Mouse (Mus musculus) embryonic facial prominence, embryonic 15.5 days (tissue): ENCODE measurements around the gene Ercc4. TPM values are rescaled to one million over a fixed set of nuclear protein-coding genes. Genes with fewer than 3 reads are reported as not detected.
A peak's percentile ranks its signal among the peaks of the same experiment; 100 is the strongest.

Experiments used
- ATAC-seq: fragments of 200-750 bp; cut with Nextera tagmentation; 2 replicates; pipeline ENCODE4 v1.8.0; 2017; ENCODE audit warnings: low read depth, moderate TSS enrichment; ENCODE audit not compliant: insufficient number of reproducible peaks, low FRiP score, low TSS enrichment
- H3K27ac ChIP-seq: fragments of 300-500 bp; sonication (generic); replicated peaks from 2 replicates; pipeline ENCODE4 v1.5.1; 2015; ENCODE audit warnings: mild to moderate bottlenecking, inconsistent platforms
- H3K27me3 ChIP-seq: fragments of 300-500 bp; sonication (generic); 2 replicates; pipeline ENCODE4 v1.6.1; 2015; ENCODE audit warnings: inconsistent platforms
- H3K36me3 ChIP-seq: fragments of 300-500 bp; sonication (generic); 2 replicates; pipeline ENCODE4 v1.6.1; 2015; ENCODE audit warnings: mild to moderate bottlenecking, inconsistent platforms
- H3K4me1 ChIP-seq: fragments of 300-500 bp; sonication (generic); 2 replicates; pipeline ENCODE4 v1.6.1; 2015; ENCODE audit warnings: inconsistent platforms
- H3K4me2 ChIP-seq: fragments of 300-500 bp; sonication (generic); replicated peaks from 2 replicates; pipeline ENCODE4 v1.6.1; 2015; ENCODE audit warnings: mild to moderate bottlenecking, inconsistent platforms
- H3K4me3 ChIP-seq: fragments of 300-500 bp; sonication (generic); replicated peaks from 2 replicates; pipeline ENCODE4 v1.5.1; 2015; ENCODE audit warnings: mild to moderate bottlenecking, inconsistent platforms
- H3K9ac ChIP-seq: fragments of 300-500 bp; sonication (generic); 2 replicates; pipeline ENCODE4 v1.6.1; 2015; ENCODE audit warnings: inconsistent platforms
- H3K9me3 ChIP-seq: fragments of 300-500 bp; sonication (generic); replicated peaks from 2 replicates; pipeline ENCODE4 v1.6.1; 2016; ENCODE audit warnings: inconsistent platforms
- WGBS: fragments of 180-500 bp; shearing (Covaris S2); methylation state at CpG from one replicate; pipeline ENCODE4 v1.1.7; 2015; 5-methylcytosine and 5-hydroxymethylcytosine counted together
- polyA plus RNA-seq: library from polyadenylated mRNA; unstranded; fragments of >200 nt; fragmentation: Nextera tagmentation; extraction: Ambion mirVana; gene quantifications from 2 replicates; pipeline ENCODE4 v1.2.1, GENCODE M21; 2015

Ercc4 gene
- polyA plus RNA-seq, 1 experiment from 2014 or later: 13.2 TPM

GRCm38 (mm10) chr16:13147810-13148555 is 38.5 kb downstream of the Ercc4 start:
- no peak overlapping the region for H3K4me2 ChIP-seq
- H3K27me3 ChIP-seq: no peaks in the 10 kb centered on the region
- H3K4me1 ChIP-seq: 0 out of 2 replicates have a peak, but pooled peaks cover 8% of the 10 kb centered on the region
- H3K27ac ChIP-seq: no peak overlapping the region
- ATAC-seq: no peak
- H3K36me3 ChIP-seq: peaks cover 42% of the 10 kb centered on the region
- H3K9ac ChIP-seq: no peak overlapping the region
- no peaks in the 10 kb centered on the region for H3K9me3 ChIP-seq
- WGBS: 85% methylated on average over 19 of the region's 19 CpGs
- no peak overlapping the region for H3K4me3 ChIP-seq

- peaks cover 34% of the 10 kb centered on the region for H3K36me3 ChIP-seq
- H3K27me3 ChIP-seq: no peaks in the 10 kb centered on the region
- H3K27ac ChIP-seq: no peak overlapping the region
- 0 out of 2 replicates have a peak, but pooled peaks cover 8% of the 10 kb centered on the region for H3K4me1 ChIP-seq
- 90% methylated on average over 8 of the region's 8 CpGs for WGBS
- no peak overlapping the region for H3K4me3 ChIP-seq
- H3K9ac ChIP-seq: no peak overlapping the region
- no peak overlapping the region for H3K4me2 ChIP-seq
- H3K9me3 ChIP-seq: no peaks in the 10 kb centered on the region
- ATAC-seq: no peak
Measured at GRCm38 (mm10) chr16:13149950-13150349, 40.5 kb downstream of the Ercc4 start.

- no peaks in the 10 kb centered on the region for H3K9me3 ChIP-seq
- 72% methylated on average over 6 of the region's 6 CpGs for WGBS
- ATAC-seq: no peak
Measured at GRCm38 (mm10) chr16:13150790-13151189, 41.3 kb downstream of the Ercc4 start.

GRCm38 (mm10) chr16:13152475-13152874 is 43.0 kb downstream of the Ercc4 start:
- no peak overlapping the region for H3K27ac ChIP-seq

More at GRCm38 (mm10) chr16:13150790-13151189, 41.3 kb downstream of the Ercc4 start:
- no peak overlapping the region for H3K27ac ChIP-seq
- H3K4me1 ChIP-seq: 0 out of 2 replicates have a peak, but pooled peaks cover 8% of the 10 kb centered on the region
- no peak overlapping the region for H3K4me2 ChIP-seq
- no peak overlapping the region for H3K4me3 ChIP-seq
- H3K36me3 ChIP-seq: peaks cover 32% of the 10 kb centered on the region
- no peaks in the 10 kb centered on the region for H3K27me3 ChIP-seq
- no peak overlapping the region for H3K9ac ChIP-seq

GRCm38 (mm10) chr16:13153215-13153614 is 43.7 kb downstream of the Ercc4 start:
- no peaks in the 10 kb centered on the region for H3K9me3 ChIP-seq
- 0 out of 2 replicates have a peak, but pooled peaks cover 8% of the 10 kb centered on the region for H3K4me1 ChIP-seq
- no peak overlapping the region for H3K4me2 ChIP-seq
- WGBS: 95% methylated on average over 4 of the region's 4 CpGs
- H3K27ac ChIP-seq: no peak overlapping the region
- no peak overlapping the region for H3K9ac ChIP-seq
- H3K4me3 ChIP-seq: no peak overlapping the region
- no peak for ATAC-seq
- peaks cover 12% of the 10 kb centered on the region for H3K36me3 ChIP-seq
- H3K27me3 ChIP-seq: no peaks in the 10 kb centered on the region

More at GRCm38 (mm10) chr16:13152475-13152874, 43.0 kb downstream of the Ercc4 start:
- ATAC-seq: no peak
- H3K4me3 ChIP-seq: no peak overlapping the region
- H3K4me1 ChIP-seq: 0 out of 2 replicates have a peak, but pooled peaks cover 8% of the 10 kb centered on the region
- 77% methylated on average over 5 of the region's 5 CpGs for WGBS
- no peaks in the 10 kb centered on the region for H3K27me3 ChIP-seq
- no peak overlapping the region for H3K4me2 ChIP-seq
- H3K9me3 ChIP-seq: no peaks in the 10 kb centered on the region
- peaks cover 20% of the 10 kb centered on the region for H3K36me3 ChIP-seq
- H3K9ac ChIP-seq: no peak overlapping the region

- Histone ChIP-seq H3K36me3 (peaks cover 4% of the 10 kb centered on the region; the same call in 1 of the 2 replicates), H3K9me3 (no peaks in the 10 kb centered on the region), H3K9ac (no peak overlapping the region), H3K27ac (no peak overlapping the region), H3K4me2 (no peak overlapping the region), H3K4me3 (no peak overlapping the region), H3K27me3 (no peaks in the 10 kb centered on the region), H3K4me1 (peaks cover 10% of the 10 kb centered on the region; the same call in 1 of the 2 replicates)
- ATAC-seq: no peak
Measured at GRCm38 (mm10) chr16:13154352-13154751, 44.9 kb downstream of the Ercc4 start.

GRCm38 (mm10) chr16:13157314-13157713 is 47.8 kb downstream of the Ercc4 start:
- Histone ChIP-seq H3K4me1 (peaks cover 14% of the 10 kb centered on the region), H3K27ac (no peak overlapping the region), H3K4me2 (no peak overlapping the region), H3K9me3 (no peaks in the 10 kb centered on the region), H3K27me3 (no peaks in the 10 kb centered on the region), H3K4me3 (no peak overlapping the region), H3K36me3 (no peaks in the 10 kb centered on the region), H3K9ac (no peak overlapping the region)
- no peak for ATAC-seq
- 33% methylated on average over 6 of the region's 6 CpGs for WGBS

GRCm38 (mm10) chr16:13158153-13158670 is 48.7 kb downstream of the Ercc4 start:
- no peak for ATAC-seq
- WGBS: 66% methylated on average over 3 of the region's 3 CpGs
- no peaks in the 10 kb centered on the region for H3K36me3 ChIP-seq

GRCm38 (mm10) chr16:13158906-13159889 is 49.7 kb downstream of the Ercc4 start:
- H3K36me3 ChIP-seq: no peaks in the 10 kb centered on the region
- H3K4me1 ChIP-seq: peaks cover 14% of the 10 kb centered on the region
- no peak overlapping the region for H3K9ac ChIP-seq
- H3K27me3 ChIP-seq: no peaks in the 10 kb centered on the region
- H3K4me2 ChIP-seq: peak overlapping the region; percentile 56; the same call in 1 of the 2 replicates
- H3K27ac ChIP-seq: no peak overlapping the region
- 0 out of 2 replicates have a peak, but pooled peaks cover under 1% of the 10 kb centered on the region for H3K9me3 ChIP-seq
- no peak overlapping the region for H3K4me3 ChIP-seq
- WGBS: 40% methylated on average over 13 of the region's 13 CpGs
- ATAC-seq: no peak

More at GRCm38 (mm10) chr16:13158153-13158670, 48.7 kb downstream of the Ercc4 start:
- H3K4me1 ChIP-seq: peaks cover 14% of the 10 kb centered on the region
- no peak overlapping the region for H3K4me3 ChIP-seq
- H3K9me3 ChIP-seq: no peaks in the 10 kb centered on the region
- H3K9ac ChIP-seq: no peak overlapping the region
- H3K27ac ChIP-seq: no peak overlapping the region
- H3K27me3 ChIP-seq: no peaks in the 10 kb centered on the region
- H3K4me2 ChIP-seq: no peak overlapping the region

- ATAC-seq: peak; percentile 94
- H3K27me3 ChIP-seq: no peaks in the 10 kb centered on the region
- 0 out of 2 replicates have a peak overlapping the region, but pooled peaks have one; percentile 34 for H3K27ac ChIP-seq
- peaks cover 14% of the 10 kb centered on the region for H3K4me1 ChIP-seq
- peak overlapping the region; percentile 35 for H3K4me3 ChIP-seq
- WGBS: 3% methylated on average over 29 of the region's 29 CpGs
- H3K4me2 ChIP-seq: peak overlapping the region; percentile 56
- H3K9me3 ChIP-seq: 0 out of 2 replicates have a peak, but pooled peaks cover 5% of the 10 kb centered on the region
- H3K36me3 ChIP-seq: no peaks in the 10 kb centered on the region
- peak overlapping the region; percentile 23; the same call in 1 of the 2 replicates for H3K9ac ChIP-seq
Measured at GRCm38 (mm10) chr16:13159927-13160644, 50.6 kb downstream of the Ercc4 start.
